Mouse (Mus musculus) spleen, adult 2 months (tissue): ENCODE measurements around the gene Prune1. TPM values are rescaled to one million over a fixed set of nuclear protein-coding genes. Genes with fewer than 3 reads are reported as not detected.

Experiments used
- DNase-seq, 2 experiments: peaks; one replicate each; pipeline versions ENCODE4 v3.0.0 to v3.0.0-alpha.2; 2012 to 2021; ENCODE audit warnings: low spot score in 2 of 2, low read depth in 1 of 2
- H3K27ac ChIP-seq: fragments of 200-500 bp; 2 replicates; pipeline ENCODE4 v1.5.1; 2012; ENCODE audit warnings: low read length, inconsistent platforms; ENCODE audit not compliant: insufficient read depth
- H3K27me3 ChIP-seq: fragments of 200-500 bp; 2 replicates; pipeline ENCODE4 v1.6.1; 2012; ENCODE audit warnings: mild to moderate bottlenecking, moderate library complexity, low read length, inconsistent platforms; ENCODE audit not compliant: control insufficient read depth, insufficient read depth
- H3K36me3 ChIP-seq: fragments of 200-500 bp; 2 replicates; pipeline ENCODE4 v1.6.1; 2012; ENCODE audit warnings: mild to moderate bottlenecking, low read length, inconsistent platforms; ENCODE audit not compliant: control insufficient read depth, insufficient read depth
- H3K4me1 ChIP-seq: fragments of 200-500 bp; 2 replicates; pipeline ENCODE4 v1.6.1; 2011; ENCODE audit warnings: inconsistent platforms; ENCODE audit not compliant: control insufficient read depth, insufficient read depth, insufficient read length
- H3K4me3 ChIP-seq: fragments of 200-500 bp; 2 replicates; pipeline ENCODE4 v1.5.1; 2011; ENCODE audit warnings: mild to moderate bottlenecking, inconsistent platforms; ENCODE audit not compliant: insufficient read depth, insufficient read length; ENCODE audit errors: extremely low read depth
- CTCF ChIP-seq: fragments of 200-500 bp; IDR thresholded peaks from 2 replicates; pipeline ENCODE4 v1.5.1; 2011; ENCODE audit warnings: mild to moderate bottlenecking, inconsistent platforms; ENCODE audit not compliant: insufficient read depth, insufficient read length, insufficient replicate concordance; ENCODE audit errors: extremely low read depth
- POLR2A ChIP-seq: fragments of 200-500 bp; IDR thresholded peaks from 2 replicates; pipeline ENCODE4 v1.6.1; 2011; ENCODE audit warnings: low read depth, low read length, inconsistent platforms
- WGBS: fragments of 180-500 bp; shearing (Covaris S2); methylation state at CpG from one replicate; pipeline ENCODE4 v1.1.7; 2018; 5-methylcytosine and 5-hydroxymethylcytosine counted together
- polyA plus RNA-seq: library from polyadenylated mRNA; depleted of rRNA; stranded (reverse); fragments of >200 nt; gene quantifications from 2 replicates; pipeline ENCODE4 v1.2.3, GENCODE M21; 2012

Gene Prune1
- polyA plus RNA-seq, 1 experiment: 7.7 TPM

DNA sequence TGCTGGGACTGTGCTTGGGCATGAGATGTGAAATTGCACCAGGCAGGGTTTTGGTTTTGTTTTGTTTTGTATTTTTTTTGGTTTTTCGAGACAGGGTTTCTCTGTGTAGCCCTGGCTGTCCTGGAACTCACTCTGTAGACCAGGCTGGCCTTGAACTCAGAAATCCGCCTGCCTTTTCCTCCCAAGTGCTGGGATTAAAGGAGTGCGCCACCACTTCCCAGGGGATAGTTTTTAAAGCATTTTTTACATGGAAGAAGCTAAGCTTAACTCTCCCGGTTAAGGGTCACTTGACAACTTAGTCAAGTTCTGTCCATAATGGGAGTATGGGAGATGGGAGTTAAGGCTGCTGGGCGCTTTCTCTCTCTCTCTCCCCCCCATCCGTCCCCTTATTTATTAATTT lies 32.2 kb upstream of the Prune1 start:
- 71% methylated on average over 6 of the region's 6 CpGs for WGBS
- Histone ChIP-seq H3K27ac (no peak overlapping the region), H3K27me3 (no peaks in the 10 kb centered on the region), H3K36me3 (no peaks in the 10 kb centered on the region), H3K4me1 (peaks cover 23% of the 10 kb centered on the region; the same call in 1 of the 2 replicates), H3K4me3 (no peak overlapping the region)
- no peak for TF ChIP-seq CTCF
- no peak for TF ChIP-seq POLR2A
- DNase-seq: no peak

DNA sequence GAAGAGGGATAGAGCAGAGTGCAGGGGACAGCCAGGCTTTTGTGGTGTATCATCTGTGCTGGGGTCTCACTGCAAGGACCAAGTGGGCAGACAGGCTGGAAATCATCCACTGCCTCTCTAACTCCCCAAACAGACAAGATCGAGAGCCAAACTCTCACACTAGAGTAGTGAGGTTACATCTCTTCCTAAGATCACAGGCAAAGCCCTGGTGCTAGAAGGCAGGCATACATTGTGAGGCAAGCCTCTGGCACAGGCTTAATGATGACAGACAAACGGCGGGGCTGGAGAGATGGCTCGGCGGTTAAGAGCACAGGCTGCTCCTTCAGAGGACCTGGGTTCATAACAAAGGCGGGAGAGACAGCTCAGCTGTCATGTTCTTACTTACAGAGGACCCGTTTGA lies 31.6 kb upstream of the Prune1 start:
- peaks cover 23% of the 10 kb centered on the region; the same call in 1 of the 2 replicates for H3K4me1 ChIP-seq
- DNase-seq: no peak
- H3K4me3 ChIP-seq: no peak overlapping the region
- no peaks in the 10 kb centered on the region for H3K27me3 ChIP-seq
- 51% methylated on average over 7 of the region's 7 CpGs for WGBS
- H3K27ac ChIP-seq: no peak overlapping the region; the same call in 1 of the 2 replicates
- TF ChIP-seq POLR2A (no peak), CTCF (no peak)
- no peaks in the 10 kb centered on the region for H3K36me3 ChIP-seq

DNA sequence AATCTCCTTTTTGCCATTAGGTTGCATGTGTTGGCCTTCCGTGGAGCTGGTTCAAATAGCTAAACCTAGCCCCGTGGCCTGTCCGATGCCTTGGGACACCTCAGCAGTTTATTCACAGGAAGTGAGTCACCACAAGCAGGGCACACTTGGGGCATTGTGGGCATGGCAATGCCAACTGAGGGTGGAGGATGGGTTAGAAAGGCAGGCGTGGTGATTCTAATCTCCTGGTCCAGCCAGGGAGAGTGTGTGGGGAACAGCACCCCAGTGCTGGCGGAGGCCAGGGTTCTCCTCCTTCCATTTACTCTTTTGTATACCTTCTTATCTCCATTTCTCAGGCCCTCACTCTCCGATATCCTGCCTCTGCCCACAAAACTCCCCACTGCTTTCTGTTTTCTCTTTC lies 30.7 kb upstream of the Prune1 start:
- H3K27ac ChIP-seq: no peak overlapping the region
- H3K27me3 ChIP-seq: no peaks in the 10 kb centered on the region
- TF ChIP-seq CTCF (no peak), POLR2A (no peak)
- WGBS: 12% methylated on average over 6 of the region's 6 CpGs
- H3K4me3 ChIP-seq: no peak overlapping the region
- H3K36me3 ChIP-seq: no peaks in the 10 kb centered on the region
- peak in 1 of 2 experiments; percentile 15 for DNase-seq
- peaks cover 19% of the 10 kb centered on the region; the same call in 1 of the 2 replicates for H3K4me1 ChIP-seq

DNA sequence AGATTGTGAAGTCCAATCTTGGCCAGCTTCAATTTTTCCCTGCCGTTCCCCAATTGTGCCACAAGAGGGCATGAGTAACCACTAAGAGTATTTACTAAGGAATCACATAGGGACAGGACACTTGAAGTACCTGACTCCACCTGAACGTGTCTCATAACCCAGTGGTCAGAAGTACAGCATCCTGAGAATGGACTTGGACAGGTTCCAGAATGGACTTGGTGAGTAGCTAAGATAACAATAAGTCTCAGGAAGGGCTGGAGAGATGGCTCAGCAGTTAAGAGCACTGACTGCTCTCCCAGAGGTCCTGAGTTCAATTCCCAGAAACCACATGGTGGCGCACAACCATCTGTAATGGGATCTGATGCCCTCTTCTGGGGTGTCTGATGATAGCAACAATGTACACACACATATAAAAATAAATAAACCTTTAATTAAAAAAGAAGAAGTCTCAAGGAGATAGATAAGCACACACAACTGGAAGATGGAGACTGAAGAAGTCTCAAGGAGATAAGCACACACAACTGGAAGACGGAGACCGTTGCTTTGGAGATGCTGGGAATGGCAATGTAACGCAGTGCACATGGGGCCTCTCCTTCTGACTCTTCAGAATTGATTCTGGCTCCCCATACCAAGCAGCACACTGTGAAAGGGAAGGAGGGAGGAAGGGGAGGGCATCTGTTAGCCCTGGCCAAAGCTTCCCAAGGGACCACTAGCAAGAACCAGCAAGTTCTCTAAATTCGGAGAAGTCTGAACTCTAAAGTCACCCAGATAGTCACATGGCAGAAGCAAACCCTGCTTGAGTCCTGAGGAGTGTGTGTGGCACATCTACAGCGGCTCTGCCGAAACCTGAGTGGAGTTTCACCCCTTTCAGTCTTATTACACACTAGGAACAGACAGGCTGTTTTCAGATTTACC lies 29.3 kb upstream of the Prune1 start:
- Histone ChIP-seq H3K27ac (no peak overlapping the region), H3K27me3 (no peaks in the 10 kb centered on the region), H3K4me1 (peaks cover 15% of the 10 kb centered on the region; the same call in 1 of the 2 replicates), H3K4me3 (no peak overlapping the region), H3K36me3 (no peaks in the 10 kb centered on the region)
- 41% methylated on average over 9 of the region's 9 CpGs for WGBS
- TF ChIP-seq CTCF (peak; percentile 1; the same call in 1 of the 2 replicates), POLR2A (no peak)
- DNase-seq: peak; percentile 40 to 50

GRCm38 (mm10) chr3:95310496-95310895 lies 28.6 kb upstream of the Prune1 start:
- Histone ChIP-seq H3K36me3 (no peaks in the 10 kb centered on the region), H3K4me3 (no peak overlapping the region), H3K27ac (no peak overlapping the region), H3K27me3 (no peaks in the 10 kb centered on the region), H3K4me1 (peaks cover 10% of the 10 kb centered on the region; the same call in 1 of the 2 replicates)
- 69% methylated on average over 3 of the region's 3 CpGs for WGBS
- TF ChIP-seq CTCF (no peak), POLR2A (no peak)
- no peak for DNase-seq

DNA sequence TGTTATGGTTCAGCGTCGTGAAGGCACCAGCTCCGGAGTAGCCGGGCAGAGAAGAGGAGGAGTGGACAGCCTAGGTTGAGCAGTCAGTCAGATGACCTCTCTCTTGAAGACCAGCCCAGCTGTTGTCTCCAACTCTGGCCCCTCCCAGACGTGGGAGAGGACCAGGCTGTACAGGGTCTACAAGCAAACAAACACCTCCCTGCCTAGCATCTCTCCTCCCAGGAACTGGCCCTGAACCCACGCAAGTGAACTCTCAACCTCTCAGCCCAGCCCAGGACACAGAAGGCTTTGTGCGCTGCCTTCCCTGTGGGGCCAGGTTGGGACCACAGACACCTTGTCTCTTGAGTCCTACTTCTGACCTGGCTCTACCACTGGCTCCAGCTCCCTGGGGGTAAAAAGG lies 25.2 kb upstream of the Prune1 start, which contains the start of gene Anxa9:
Anxa9 (minus strand) TSS at position 77 of the 400 bp plus-strand sequence.
- H3K4me3 ChIP-seq: no peak within 1 kb of the TSS
- H3K27ac ChIP-seq: no peak within 1 kb of the TSS
- 90% methylated on average over 7 of the region's 7 CpGs for WGBS
- H3K4me1 ChIP-seq: peaks cover 2% of the 10 kb centered on the region; the same call in 1 of the 2 replicates
- no peak for DNase-seq
- H3K36me3 ChIP-seq: no peaks in the 10 kb centered on the region
- no peaks in the 10 kb centered on the region for H3K27me3 ChIP-seq
- TF ChIP-seq CTCF (no peak), POLR2A (no peak)

DNA sequence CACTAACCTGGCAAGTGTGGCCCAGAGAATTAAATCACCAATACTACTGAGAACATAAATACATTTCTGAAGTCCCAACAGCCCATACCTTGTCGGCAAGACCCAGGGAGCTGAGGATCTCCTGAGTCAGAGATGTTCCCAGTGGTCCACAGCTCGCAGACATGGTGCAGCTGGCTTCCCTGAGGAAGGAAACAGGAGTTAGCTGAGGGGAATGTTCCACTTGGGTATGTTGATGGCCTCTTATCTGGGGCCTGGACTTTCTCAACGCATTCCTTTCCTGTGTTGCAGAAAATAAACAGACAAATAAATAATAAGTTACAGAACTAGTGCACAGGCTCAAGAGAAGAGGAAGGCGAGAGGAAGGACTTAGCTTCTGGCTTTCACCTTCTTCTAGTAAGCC lies 24.4 kb upstream of the Prune1 start:
- no peak overlapping the region for H3K27ac ChIP-seq
- no peaks in the 10 kb centered on the region for H3K27me3 ChIP-seq
- no peaks in the 10 kb centered on the region; the same call in 1 of the 2 replicates for H3K4me1 ChIP-seq
- no peak for DNase-seq
- H3K36me3 ChIP-seq: no peaks in the 10 kb centered on the region
- H3K4me3 ChIP-seq: no peak overlapping the region
- WGBS: 87% methylated on average over 4 of the region's 4 CpGs
- TF ChIP-seq POLR2A (no peak), CTCF (no peak)
